Mouse (Mus musculus) liver, embryonic 18 days (tissue): ENCODE measurements around the gene Olfr1437. TPM values are rescaled to one million over a fixed set of nuclear protein-coding genes. Genes with fewer than 3 reads are reported as not detected.

Experiments used
- polyA plus RNA-seq: library from polyadenylated mRNA; depleted of rRNA; stranded (reverse); fragments of >200 nt; gene quantifications from 2 replicates; pipeline ENCODE4 v1.2.3, GENCODE M21; 2012; rRNA removed

The Olfr1437 gene
- not detected in 2 replicates for polyA plus RNA-seq

GRCm38 (mm10) chr19:12325001-12325400 is at the start of gene Olfr1437:
Olfr1437 (minus strand) TSS chr19:12325101.

DNA sequence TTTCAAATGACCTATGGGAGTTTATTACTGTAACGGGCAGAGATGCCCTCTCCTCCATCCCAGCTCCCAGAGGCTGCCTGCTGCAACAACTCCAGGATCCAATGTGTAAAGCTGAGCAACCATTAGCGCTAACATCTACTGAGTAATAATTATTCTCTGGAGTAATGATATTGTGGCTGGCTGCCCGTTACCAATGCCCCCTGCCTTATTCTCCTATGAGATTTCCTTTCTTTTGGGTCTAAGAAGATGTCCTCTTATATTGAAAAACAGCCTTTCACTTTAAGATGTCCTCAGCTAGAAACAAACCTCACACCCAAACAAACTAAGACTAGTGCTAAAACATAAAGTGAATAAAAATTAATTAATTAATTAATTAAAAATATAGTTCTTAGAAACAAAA is 10.9 kb upstream of the Olfr1437 start, which contains the start of gene Olfr1438-ps1:
Gene Olfr1438-ps1 (minus strand): TSS at position 101 of the 400 bp plus-strand sequence.

GRCm38 (mm10) chr19:12299030-12299429 is 25.9 kb downstream of the Olfr1437 start, which contains the start of gene Olfr1436:
Olfr1436 (minus strand) TSS chr19:12299130.

GRCm38 (mm10) chr19:12279554-12279953 is 45.3 kb downstream of the Olfr1437 start, which contains the start of gene Olfr1434:
Olfr1434 (plus strand) TSS chr19:12279854.

Other genes with a start within 250 kb of the Olfr1437 start
- not detected in 2 replicates for gene Olfr1425, start 247.4 kb downstream of the Olfr1437 start, polyA plus RNA-seq
- not detected in 2 replicates for gene Olfr1426, start 233.1 kb downstream of the Olfr1437 start, polyA plus RNA-seq
- gene Olfr1427, start 221.8 kb downstream of the Olfr1437 start, polyA plus RNA-seq = not detected in 2 replicates
- not detected in 2 replicates for gene Olfr1428, start 209.2 kb downstream of the Olfr1437 start, polyA plus RNA-seq
- gene Olfr76, start 201.9 kb downstream of the Olfr1437 start, polyA plus RNA-seq = not detected in 2 replicates
- gene Olfr1555-ps1, start 155.0 kb downstream of the Olfr1437 start, polyA plus RNA-seq = not detected in 2 replicates
- gene Olfr1431, start 124.5 kb downstream of the Olfr1437 start, polyA plus RNA-seq = not detected in 2 replicates
- not detected in 2 replicates for gene Olfr1432, start 92.5 kb downstream of the Olfr1437 start, polyA plus RNA-seq
- gene Olfr262, start 83.4 kb downstream of the Olfr1437 start, polyA plus RNA-seq = not detected in 2 replicates
- not detected in 2 replicates for gene Olfr235, start 64.1 kb downstream of the Olfr1437 start, polyA plus RNA-seq
- gene Olfr1434, start 45.2 kb downstream of the Olfr1437 start, polyA plus RNA-seq = not detected in 2 replicates
- not detected in 2 replicates for gene Olfr1436, start 26.0 kb downstream of the Olfr1437 start, polyA plus RNA-seq
- gene Olfr1438-ps1, start 10.8 kb upstream of the Olfr1437 start, polyA plus RNA-seq = not detected in 2 replicates
- gene Olfr1440, start 62.2 kb upstream of the Olfr1437 start, polyA plus RNA-seq = not detected in 2 replicates
- not detected in 2 replicates for gene Olfr1441, start 92.3 kb upstream of the Olfr1437 start, polyA plus RNA-seq
- gene Pfpl, start 102.8 kb upstream of the Olfr1437 start, polyA plus RNA-seq = not detected in 2 replicates
- 14.8 and 15.0 TPM in 2 replicates for gene Mpeg1, start 135.7 kb upstream of the Olfr1437 start, polyA plus RNA-seq
- 2.3 and 2.4 TPM in 2 replicates for gene Dtx4, start 176.4 kb upstream of the Olfr1437 start, polyA plus RNA-seq
- 10.3 and 11.9 TPM in 2 replicates for gene Fam111a, start 220.6 kb upstream of the Olfr1437 start, polyA plus RNA-seq